Mouse (Mus musculus): Measurements from ENCODE around the gene Ankfn1. TPM values are rescaled to one million over a fixed set of nuclear protein-coding genes. Genes with fewer than 3 reads are reported as not detected.

The Ankfn1 gene
- polyA plus RNA-seq, 1 experiment: not detected

DNA sequence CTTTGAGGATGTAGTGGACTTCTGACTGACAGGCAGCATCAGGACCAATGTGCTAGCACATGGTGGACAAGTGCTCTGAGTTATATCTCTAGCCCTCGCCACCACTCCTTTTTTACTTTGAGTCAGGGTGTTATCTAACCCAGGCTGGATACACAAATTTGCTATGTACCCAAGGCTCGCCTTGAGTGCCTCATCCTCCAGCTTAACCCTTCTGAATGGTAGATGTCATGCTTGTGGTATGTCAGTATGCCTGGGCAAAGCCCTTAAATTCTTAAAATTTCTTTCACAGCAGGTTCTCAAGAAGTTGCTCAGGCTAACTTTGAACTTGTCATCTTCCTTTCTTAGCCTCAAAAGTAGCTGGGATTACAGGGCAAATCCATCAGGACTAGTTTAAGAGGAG, 421.0 kb downstream of the Ankfn1 start:
- Histone ChIP-seq H3K4me1 (ENCODE audit: control insufficient read depth, insufficient read depth, insufficient read length, low read length) (no peaks in the 10 kb centered on the region), H3K27ac (replicated peaks; ENCODE audit: low read depth, low read length) (no peak overlapping the region), H3K4me3 (ENCODE audit: insufficient read depth, low read depth, low read length) (no peak overlapping the region)

DNA sequence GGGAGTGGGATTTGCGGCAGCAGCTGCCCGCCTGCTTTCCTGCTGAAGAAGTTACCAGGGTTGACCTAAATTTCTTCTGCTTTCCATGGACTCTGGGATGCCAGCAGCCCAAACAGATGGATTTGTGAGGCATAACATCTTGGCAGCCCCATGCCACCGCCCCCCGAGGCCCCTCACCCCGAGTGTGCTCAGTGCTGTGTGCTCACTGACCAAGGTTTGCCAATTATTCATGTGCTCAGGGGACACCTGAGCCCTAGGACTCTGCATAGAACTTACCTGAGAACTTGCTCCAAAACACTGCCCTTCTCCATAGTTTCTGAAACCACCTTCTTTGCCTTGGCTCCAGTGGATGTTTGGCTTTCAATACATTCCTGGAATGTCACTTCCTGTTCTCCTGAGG, 421.4 kb downstream of the Ankfn1 start:
- no peak overlapping the region for H3K4me3 ChIP-seq (ENCODE audit: insufficient read depth, low read depth, low read length)
- no peak overlapping the region for H3K27ac ChIP-seq (replicated peaks; ENCODE audit: low read depth, low read length)
- no peaks in the 10 kb centered on the region for H3K4me1 ChIP-seq (ENCODE audit: control insufficient read depth, insufficient read depth, insufficient read length, low read length)

GRCm38 (mm10) chr11:89340238-89340637, 437.2 kb downstream of the Ankfn1 start:
- Histone ChIP-seq H3K27ac (replicated peaks; ENCODE audit: low read depth, low read length) (no peak overlapping the region), H3K4me3 (ENCODE audit: insufficient read depth, low read depth, low read length) (no peak overlapping the region), H3K4me1 (ENCODE audit: control insufficient read depth, insufficient read depth, insufficient read length, low read length) (no peaks in the 10 kb centered on the region)

Other genes starting within 250 kb of the Ankfn1 start
- gene Pctp, start 225.2 kb upstream of the Ankfn1 start, polyA plus RNA-seq (2012; ENCODE audit: insufficient read depth, insufficient read length, missing spikeins): 6.2 and 11.4 TPM in 2 replicates